In genomic region chr8:10634421-10634820, GRCm38 (mm10) we compare ENCODE assay signal across 10 mouse cellular contexts.
DNase-seq lines count a peak whose midpoint lies in the region; ATAC-seq lines count a peak whose summit lies in the region.
"Had no signal": no experiment of that assay in that cellular context is flagged by ENCODE, and none has a peak within 500 bp of the region (broad histone marks: within the 10 kb centered on the region; RNA-seq: fewer than 3 reads in every experiment).

No protein-coding gene starts in this region.

- H3K36me3 ChIP-seq in heart, embryonic 13.5 days, result no peaks in the 10 kb centered on the region
- H3K36me3 ChIP-seq in neural tube, embryonic 11.5 days (ENCODE audit: control insufficient read depth, insufficient read depth, low read length), result no peaks in the 10 kb centered on the region
- no peaks in the 10 kb centered on the region for H3K36me3 ChIP-seq in neural tube, embryonic 15.5 days
- no peaks in the 10 kb centered on the region for H3K36me3 ChIP-seq in splenic B cell, adult 2 months (ENCODE audit: control insufficient read depth, insufficient read depth, low read length, poor library complexity, severe bottlenecking)
- H3K36me3 ChIP-seq: liver, embryonic 13.5 days had no signal

- peak overlapping the region; percentile 29 for H3K4me2 ChIP-seq in heart, embryonic 13.5 days
- no peak overlapping the region for H3K4me2 ChIP-seq in neural tube, embryonic 11.5 days (ENCODE audit: low read depth)
- H3K4me2 ChIP-seq in neural tube, embryonic 15.5 days, result no peak overlapping the region
- H3K4me2 ChIP-seq: liver, embryonic 13.5 days had no signal

- no peak overlapping the region for H3K9ac ChIP-seq in heart, embryonic 13.5 days
- no peak overlapping the region for H3K9ac ChIP-seq in neural tube, embryonic 11.5 days (ENCODE audit: low read length)
- H3K9ac ChIP-seq in neural tube, embryonic 15.5 days (replicated peaks), result no peak overlapping the region
- H3K9ac ChIP-seq: liver, embryonic 13.5 days had no signal

- H3K4me3 ChIP-seq in heart, embryonic 13.5 days, result no peak overlapping the region
- no peak overlapping the region for H3K4me3 ChIP-seq in neural tube, embryonic 11.5 days (ENCODE audit: low read depth, low read length)
- H3K4me3 ChIP-seq in neural tube, embryonic 15.5 days (replicated peaks), result no peak overlapping the region
- H3K4me3 ChIP-seq: layer of hippocampus, adult 2 months; liver, embryonic 13.5 days had no signal

- no peak for DNase-seq in heart, adult 18-20 months
- peak; percentile 17 for DNase-seq in neural tube, embryonic 11.5 days (ENCODE audit: low spot score)
- peak; percentile 40 to 55 for DNase-seq in cerebellum, postnatal 36 days
- DNase-seq in splenic B cell, adult 2 months (ENCODE audit: low read depth, low spot score), result peak; percentile 34
- DNase-seq in gastrocnemius, adult 18-20 months (ENCODE audit: low spot score), result no peak
- DNase-seq: heart, postnatal 36 days; liver, embryonic 13.5 days had no signal

- H3K27me3 ChIP-seq in heart, embryonic 13.5 days (replicated peaks), result no peaks in the 10 kb centered on the region; the same call in 1 of the 2 replicates
- no peaks in the 10 kb centered on the region for H3K27me3 ChIP-seq in neural tube, embryonic 11.5 days (ENCODE audit: control insufficient read depth, insufficient read depth, low read length)
- no peaks in the 10 kb centered on the region for H3K27me3 ChIP-seq in neural tube, embryonic 15.5 days (replicated peaks)
- H3K27me3 ChIP-seq in splenic B cell, adult 2 months (ENCODE audit: control insufficient read depth, insufficient read depth, low read length, poor library complexity, severe bottlenecking), result no peaks in the 10 kb centered on the region; the same call in 1 of the 2 replicates
- H3K27me3 ChIP-seq: liver, embryonic 13.5 days had no signal

- H3K27ac ChIP-seq in heart, embryonic 13.5 days (replicated peaks), result no peak overlapping the region
- H3K27ac ChIP-seq in neural tube, embryonic 11.5 days (ENCODE audit: low read depth, low read length), result no peak overlapping the region
- H3K27ac ChIP-seq in neural tube, embryonic 15.5 days (replicated peaks), result no peak overlapping the region
- H3K27ac ChIP-seq: layer of hippocampus, adult 2 months; liver, embryonic 13.5 days had no signal

- peaks cover 10% of the 10 kb centered on the region for H3K4me1 ChIP-seq in heart, embryonic 13.5 days
- peaks cover 7% of the 10 kb centered on the region for H3K4me1 ChIP-seq in neural tube, embryonic 11.5 days (ENCODE audit: control insufficient read depth, insufficient read depth, low read length)
- peaks cover 6% of the 10 kb centered on the region; the same call in 1 of the 2 replicates for H3K4me1 ChIP-seq in neural tube, embryonic 15.5 days

- no peak for ATAC-seq in heart, embryonic 13.5 days (ENCODE audit: extremely low read depth, insufficient number of reproducible peaks, low FRiP score, low TSS enrichment)
- ATAC-seq in neural tube, embryonic 11.5 days (ENCODE audit: insufficient read depth, low FRiP score, low TSS enrichment), result no peak
- no peak for ATAC-seq in neural tube, embryonic 15.5 days (ENCODE audit: low FRiP score)

- H3K9me3 ChIP-seq in heart, embryonic 13.5 days, result no peaks in the 10 kb centered on the region
- no peaks in the 10 kb centered on the region for H3K9me3 ChIP-seq in neural tube, embryonic 11.5 days (ENCODE audit: control insufficient read depth, low read length)
- no peaks in the 10 kb centered on the region for H3K9me3 ChIP-seq in neural tube, embryonic 15.5 days (replicated peaks)
- H3K9me3 ChIP-seq: liver, embryonic 13.5 days had no signal

- WGBS in heart, embryonic 13.5 days, result 66% methylated on average over 13 of the region's 13 CpGs
- 72% methylated on average over 13 of the region's 13 CpGs for WGBS in neural tube, embryonic 11.5 days
- WGBS in neural tube, embryonic 15.5 days, result 69% methylated on average over 13 of the region's 13 CpGs

Comparison
In these comparisons a context has a peak if more than half of its experiments do, and no peak if none do; other contexts are left out.
1. DNase-seq: peak in neural tube, embryonic 11.5 days (single experiment), cerebellum, postnatal 36 days (2 of 2) and splenic B cell, adult 2 months (single experiment); none in heart, adult 18-20 months (0 of 2) and gastrocnemius, adult 18-20 months (single experiment).